ENCODE assay signal across 8 mouse cellular contexts in the genomic region with DNA sequence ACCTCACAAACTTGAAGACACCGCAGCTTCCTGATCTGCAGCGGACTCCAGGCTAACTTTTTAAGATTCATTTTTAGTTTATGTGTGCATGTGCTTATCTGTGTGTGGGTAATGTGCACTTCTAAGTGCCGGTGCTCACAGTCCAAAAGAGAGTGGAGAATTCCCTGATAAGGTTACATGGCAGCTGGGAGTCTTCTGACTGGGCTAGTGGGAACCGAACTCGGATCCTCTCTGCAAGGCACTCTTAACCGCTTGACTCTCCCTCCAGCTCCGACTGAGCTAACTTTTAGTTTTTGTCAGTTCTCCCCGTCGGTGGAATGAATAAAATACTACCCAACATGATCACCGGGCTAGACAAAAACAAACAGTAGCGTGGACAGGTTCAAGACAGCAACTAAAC. TPM values are rescaled to one million over a fixed set of nuclear protein-coding genes. Genes with fewer than 3 reads are reported as not detected.
A peak's percentile ranks its signal among the peaks of the same experiment; 100 is the strongest.
DNase-seq lines count a peak whose midpoint lies in the region; ATAC-seq and TF ChIP-seq lines count a peak whose summit lies in the region.

No protein-coding gene starts in this region.

- peak overlapping the region; percentile 94 for H3K4me2 ChIP-seq in intestine, embryonic 14.5 days (ENCODE audit: low read length)
- peak overlapping the region; percentile 89 for H3K4me2 ChIP-seq in midbrain, embryonic 12.5 days (replicated peaks)

- no peak for TF ChIP-seq POLR2A in thymus, adult 2 months (IDR thresholded peaks at IDR 0.05; ENCODE audit: control insufficient read depth, extremely low read depth, insufficient read depth, low read length, poor library complexity)

- DNase-seq in adrenal gland, postnatal 10 days: peak; percentile 35
- no peak for DNase-seq in adrenal gland, adult 18-20 months (ENCODE audit: low spot score in 2 of 2)
- DNase-seq in thymus, adult 2 months: no peak
- no peak for DNase-seq in thymus, postnatal 25 days
- DNase-seq in intestine, embryonic 14.5 days (ENCODE audit: low spot score): no peak
- no peak for DNase-seq in layer of hippocampus, postnatal 14 days (ENCODE audit: low spot score in 2 of 2)
- no peak for DNase-seq in gastrocnemius, postnatal 14 days

- H3K36me3 ChIP-seq in thymus, adult 2 months (ENCODE audit: control insufficient read depth, insufficient read depth, low read length): peaks cover 21% of the 10 kb centered on the region
- peaks cover 37% of the 10 kb centered on the region for H3K36me3 ChIP-seq in intestine, embryonic 14.5 days (ENCODE audit: control insufficient read depth, insufficient read depth, low read length)
- peaks cover 34% of the 10 kb centered on the region for H3K36me3 ChIP-seq in midbrain, embryonic 12.5 days

- H3K9me3 ChIP-seq in intestine, embryonic 14.5 days (ENCODE audit: control insufficient read depth, low read length): no peaks in the 10 kb centered on the region
- H3K9me3 ChIP-seq in midbrain, embryonic 12.5 days: no peaks in the 10 kb centered on the region

- H3K27me3 ChIP-seq in thymus, adult 2 months (ENCODE audit: control insufficient read depth, insufficient read depth, low read length): no peaks in the 10 kb centered on the region
- H3K27me3 ChIP-seq in intestine, embryonic 14.5 days (replicated peaks; ENCODE audit: control insufficient read depth, insufficient read depth, low read length): no peaks in the 10 kb centered on the region
- no peaks in the 10 kb centered on the region for H3K27me3 ChIP-seq in midbrain, embryonic 12.5 days

- TF ChIP-seq CTCF in thymus, adult 2 months (IDR thresholded peaks at IDR 0.05; ENCODE audit: borderline replicate concordance, control insufficient read depth, extremely low read depth, insufficient read depth, low read length, poor library complexity): no peak

- WGBS in thymus, adult 2 months: 6% methylated on average over 11 of the region's 11 CpGs
- 7% methylated on average over 11 of the region's 11 CpGs for WGBS in intestine, embryonic 14.5 days
- 10% methylated on average over 11 of the region's 11 CpGs for WGBS in midbrain, embryonic 12.5 days

- no peak overlapping the region for H3K27ac ChIP-seq in thymus, adult 2 months (ENCODE audit: control insufficient read depth, insufficient read depth, low read length)
- H3K27ac ChIP-seq in intestine, embryonic 14.5 days (ENCODE audit: low read depth): peak overlapping the region; percentile 86; the same call in 1 of the 2 replicates
- peak overlapping the region; percentile 83 for H3K27ac ChIP-seq in midbrain, embryonic 12.5 days (replicated peaks)

- H3K4me3 ChIP-seq in thymus, adult 2 months (ENCODE audit: control insufficient read depth, insufficient read depth, low read length): peak overlapping the region; percentile 83
- peak overlapping the region; percentile 93 for H3K4me3 ChIP-seq in intestine, embryonic 14.5 days (ENCODE audit: low read depth, low read length)
- H3K4me3 ChIP-seq in midbrain, embryonic 12.5 days: peak overlapping the region; percentile 92

- H3K9ac ChIP-seq in intestine, embryonic 14.5 days (ENCODE audit: low read length): peak overlapping the region; percentile 92
- peak overlapping the region; percentile 97 for H3K9ac ChIP-seq in midbrain, embryonic 12.5 days (replicated peaks)

- intact Hi-C loops in gastrocnemius, postnatal 14 days (cut with DNase I; ENCODE audit: low total_unique reads): no loop called here

- H3K4me1 ChIP-seq in thymus, adult 2 months (replicated peaks; ENCODE audit: control insufficient read depth, insufficient read depth, low read length): peaks cover 9% of the 10 kb centered on the region
- peaks cover 22% of the 10 kb centered on the region for H3K4me1 ChIP-seq in intestine, embryonic 14.5 days (replicated peaks; ENCODE audit: control insufficient read depth, insufficient read depth, low read length)
- peaks cover 24% of the 10 kb centered on the region for H3K4me1 ChIP-seq in midbrain, embryonic 12.5 days

- ATAC-seq in intestine, embryonic 14.5 days (replicated peaks; ENCODE audit: low FRiP score, low TSS enrichment, low read depth): no peak
- ATAC-seq in midbrain, embryonic 12.5 days (ENCODE audit: low FRiP score, low read depth): no peak

RNA-seq across cellular contexts. Expression of a gene that starts 0.8 kb away (rescaled TPM):
- 100 to 1,000 TPM; 698 to 749 TPM for total RNA-seq in adrenal gland, postnatal 10 days (2021)
- total RNA-seq in adrenal gland, adult 18-20 months (2021): 100 to 1,000 TPM; 584 to 627 TPM
- 602 and 607 TPM in 2 replicates for polyA plus RNA-seq in thymus, adult 2 months (2012; rRNA removed)
- 798 and 813 TPM in 2 replicates for polyA plus RNA-seq in intestine, embryonic 14.5 days (2014; fragmentation: Nextera tagmentation; extraction: Ambion mirVana)
- 359 and 380 TPM in 2 replicates for polyA plus RNA-seq in midbrain, embryonic 12.5 days (2016; fragmentation: Nextera tagmentation; extraction: Ambion mirVana)
- total RNA-seq in layer of hippocampus, postnatal 14 days (2021): 100 to 1,000 TPM; 390 to 404 TPM
- 100 to 1,000 TPM; 386 to 417 TPM for total RNA-seq in gastrocnemius, postnatal 14 days (2021)

RNA-seq across cellular contexts. Expression of a gene that starts 0.8 kb away (rescaled TPM):
- total RNA-seq in adrenal gland, postnatal 10 days (2021): 100 to 1,000 TPM; 379 to 450 TPM
- total RNA-seq in adrenal gland, adult 18-20 months (2021): 100 to 1,000 TPM; 272 to 350 TPM
- polyA plus RNA-seq in thymus, adult 2 months (2012; rRNA removed): 36.2 and 51.5 TPM in 2 replicates
- polyA plus RNA-seq in intestine, embryonic 14.5 days (2014; fragmentation: Nextera tagmentation; extraction: Ambion mirVana): 140 and 146 TPM in 2 replicates
- polyA plus RNA-seq in midbrain, embryonic 12.5 days (2016; fragmentation: Nextera tagmentation; extraction: Ambion mirVana): 128 and 133 TPM in 2 replicates
- 100 to 1,000 TPM; 150 to 164 TPM for total RNA-seq in layer of hippocampus, postnatal 14 days (2021)
- 100 to 1,000 TPM; 328 to 405 TPM for total RNA-seq in gastrocnemius, postnatal 14 days (2021)

RNA-seq across cellular contexts. Expression of a gene that starts 38.5 kb away (rescaled TPM):
- total RNA-seq in adrenal gland, postnatal 10 days (2021): under 1 TPM; 0.33 to 0.66 TPM
- total RNA-seq in adrenal gland, adult 18-20 months (2021): under 1 TPM; 0.26 to 0.43 TPM
- 0.57 and 1.0 TPM in 2 replicates for polyA plus RNA-seq in thymus, adult 2 months (2012; rRNA removed)
- 0.09 TPM in 1 of 2 replicates, not detected in the other for polyA plus RNA-seq in intestine, embryonic 14.5 days (2014; fragmentation: Nextera tagmentation; extraction: Ambion mirVana)
- 0.15 and 0.20 TPM in 2 replicates for polyA plus RNA-seq in midbrain, embryonic 12.5 days (2016; fragmentation: Nextera tagmentation; extraction: Ambion mirVana)
- under 1 TPM; 0.19 to 0.28 TPM for total RNA-seq in layer of hippocampus, postnatal 14 days (2021)
- under 1 TPM; 0.53 to 0.69 TPM for total RNA-seq in gastrocnemius, postnatal 14 days (2021)
